Mouse (Mus musculus): Measurements from ENCODE around the gene Tsku.
A peak's percentile ranks its signal among the peaks of the same experiment; 100 is the strongest.

Gene Tsku

GRCm38 (mm10) chr7:98359951-98360620 is 1.0 kb downstream of the Tsku start:
- DNase-seq (ENCODE audit: low spot score in 2 of 2): peak in 1 of 2 experiments; percentile 73

GRCm38 (mm10) chr7:98358016-98358415 is 3.1 kb downstream of the Tsku start:
- DNase-seq (ENCODE audit: low spot score in 2 of 2): no peak

GRCm38 (mm10) chr7:98357324-98357723 is 3.8 kb downstream of the Tsku start:
- no peak for DNase-seq (ENCODE audit: low spot score in 2 of 2)

GRCm38 (mm10) chr7:98354921-98355310 is 6.2 kb downstream of the Tsku start:
- no peak for DNase-seq (ENCODE audit: low spot score in 2 of 2)

- no peak for DNase-seq (ENCODE audit: low spot score in 2 of 2)
Measured at GRCm38 (mm10) chr7:98354160-98354920, 6.8 kb downstream of the Tsku start.

- DNase-seq (ENCODE audit: low spot score in 2 of 2): no peak
Measured at GRCm38 (mm10) chr7:98353616-98354015, 7.5 kb downstream of the Tsku start.

GRCm38 (mm10) chr7:98351523-98351922 is 9.6 kb downstream of the Tsku start:
- DNase-seq (ENCODE audit: low spot score in 2 of 2): no peak

- DNase-seq (ENCODE audit: low spot score in 2 of 2): no peak
Measured at GRCm38 (mm10) chr7:98349821-98350220, 11.3 kb downstream of the Tsku start.

GRCm38 (mm10) chr7:98349096-98349495 is 12.0 kb downstream of the Tsku start:
- DNase-seq (ENCODE audit: low spot score in 2 of 2): peak; percentile 67 to 83

- DNase-seq (ENCODE audit: low spot score in 2 of 2): no peak
Measured at GRCm38 (mm10) chr7:98348043-98348442, 13.1 kb downstream of the Tsku start.

- no peak for DNase-seq (ENCODE audit: low spot score in 2 of 2)
Measured at GRCm38 (mm10) chr7:98347471-98347870, 13.7 kb downstream of the Tsku start.

- DNase-seq (ENCODE audit: low spot score in 2 of 2): no peak
Measured at GRCm38 (mm10) chr7:98345036-98345435, 16.1 kb downstream of the Tsku start.

- no peak for DNase-seq (ENCODE audit: low spot score in 2 of 2)
Measured at GRCm38 (mm10) chr7:98344361-98344760, 16.8 kb downstream of the Tsku start.

GRCm38 (mm10) chr7:98342249-98342648 is 18.9 kb downstream of the Tsku start:
- no peak for DNase-seq (ENCODE audit: low spot score in 2 of 2)

GRCm38 (mm10) chr7:98341475-98341874 is 19.7 kb downstream of the Tsku start:
- DNase-seq (ENCODE audit: low spot score in 2 of 2): peak; percentile 78

- no peak for DNase-seq (ENCODE audit: low spot score in 2 of 2)
Measured at GRCm38 (mm10) chr7:98340343-98340742, 20.8 kb downstream of the Tsku start.

- no peak for DNase-seq (ENCODE audit: low spot score in 2 of 2)
Measured at GRCm38 (mm10) chr7:98333987-98334386, 27.1 kb downstream of the Tsku start.

GRCm38 (mm10) chr7:98333507-98333906 is 27.6 kb downstream of the Tsku start:
- no peak for DNase-seq (ENCODE audit: low spot score in 2 of 2)

- no peak for DNase-seq (ENCODE audit: low spot score in 2 of 2)
Measured at GRCm38 (mm10) chr7:98332678-98333397, 28.3 kb downstream of the Tsku start.

- DNase-seq (ENCODE audit: low spot score in 2 of 2): no peak
Measured at GRCm38 (mm10) chr7:98331932-98332331, 29.2 kb downstream of the Tsku start.

GRCm38 (mm10) chr7:98330375-98331002 is 30.6 kb downstream of the Tsku start:
- DNase-seq (ENCODE audit: low spot score in 2 of 2): no peak
